Mouse (Mus musculus): Measurements from ENCODE around the gene Igflr1. TPM values are rescaled to one million over a fixed set of nuclear protein-coding genes. Genes with fewer than 3 reads are reported as not detected.
A peak's percentile ranks its signal among the peaks of the same experiment; 100 is the strongest.

Gene Igflr1
- polyA plus RNA-seq, 1 experiment from 2014 or later = 4.1 TPM

GRCm38 (mm10) chr7:30589435-30590301 lies 24.4 kb downstream of the Igflr1 start:
- peak overlapping the region; percentile 81 for H3K27ac ChIP-seq (ENCODE audit: low read depth, low read length)
- peak; percentile 64 for ATAC-seq (ENCODE audit: low FRiP score)
- H3K4me1 ChIP-seq (ENCODE audit: control insufficient read depth, insufficient read depth, low read length) = peaks cover 17% of the 10 kb centered on the region
- H3K27me3 ChIP-seq (ENCODE audit: control insufficient read depth, insufficient read depth, low read length) = no peaks in the 10 kb centered on the region
- peak overlapping the region; percentile 77 for H3K4me2 ChIP-seq
- 33% methylated on average over 39 of the region's 40 CpGs for WGBS
- H3K9ac ChIP-seq (ENCODE audit: low read length) = peak overlapping the region; percentile 71
- peaks cover 12% of the 10 kb centered on the region; the same call in 1 of the 2 replicates for H3K36me3 ChIP-seq (ENCODE audit: control insufficient read depth, insufficient read depth, low read length)
- H3K4me3 ChIP-seq (ENCODE audit: low read depth, low read length) = peak overlapping the region; percentile 96
- DNase-seq (ENCODE audit: low spot score, missing footprints) = peak; percentile 99
- H3K9me3 ChIP-seq (ENCODE audit: control insufficient read depth, low read length) = no peaks in the 10 kb centered on the region

DNA sequence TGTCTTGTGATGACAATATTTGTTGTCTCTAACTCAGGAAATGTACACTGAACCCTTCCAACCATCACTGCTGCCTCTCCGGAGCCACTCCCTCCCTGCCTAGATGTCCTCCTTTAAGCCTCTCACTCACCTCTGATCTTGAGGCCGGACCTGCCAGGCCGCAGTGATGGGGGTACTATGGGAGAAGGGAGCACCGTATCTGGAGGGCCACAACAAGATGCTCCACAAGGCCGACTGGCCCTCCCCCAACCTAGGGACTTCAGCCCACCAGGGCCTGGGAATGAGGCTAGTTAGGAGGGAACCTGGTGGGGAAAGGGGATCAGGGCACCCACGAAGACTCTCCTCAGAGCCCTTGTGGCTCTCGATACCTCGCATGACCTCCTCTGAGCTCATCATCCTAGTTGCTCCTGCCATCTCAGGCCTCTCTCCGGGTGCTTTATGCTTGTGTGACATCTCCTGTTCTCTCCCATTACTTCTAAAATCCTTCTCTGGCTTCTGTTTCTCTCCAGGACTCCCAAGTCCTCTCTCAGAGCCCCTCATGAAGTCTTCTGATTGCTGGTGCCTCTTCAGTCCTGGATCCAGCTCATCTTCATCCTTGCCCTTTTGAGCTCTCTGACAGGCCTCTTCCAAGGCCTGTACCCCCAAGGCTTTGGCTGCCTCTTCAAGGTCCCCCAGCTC lies 25.8 kb downstream of the Igflr1 start:
- H3K27ac ChIP-seq (ENCODE audit: low read depth, low read length) = no peak overlapping the region
- 87% methylated on average over 9 of the region's 9 CpGs for WGBS
- no peak overlapping the region for H3K9ac ChIP-seq (ENCODE audit: low read length)
- no peak for DNase-seq (ENCODE audit: low spot score, missing footprints)
- H3K36me3 ChIP-seq (ENCODE audit: control insufficient read depth, insufficient read depth, low read length) = peaks cover 6% of the 10 kb centered on the region; the same call in 1 of the 2 replicates
- H3K9me3 ChIP-seq (ENCODE audit: control insufficient read depth, low read length) = no peaks in the 10 kb centered on the region
- peaks cover 17% of the 10 kb centered on the region for H3K4me1 ChIP-seq (ENCODE audit: control insufficient read depth, insufficient read depth, low read length)
- no peak overlapping the region for H3K4me2 ChIP-seq
- ATAC-seq (ENCODE audit: low FRiP score) = no peak
- H3K27me3 ChIP-seq (ENCODE audit: control insufficient read depth, insufficient read depth, low read length) = no peaks in the 10 kb centered on the region
- no peak overlapping the region for H3K4me3 ChIP-seq (ENCODE audit: low read depth, low read length)

DNA sequence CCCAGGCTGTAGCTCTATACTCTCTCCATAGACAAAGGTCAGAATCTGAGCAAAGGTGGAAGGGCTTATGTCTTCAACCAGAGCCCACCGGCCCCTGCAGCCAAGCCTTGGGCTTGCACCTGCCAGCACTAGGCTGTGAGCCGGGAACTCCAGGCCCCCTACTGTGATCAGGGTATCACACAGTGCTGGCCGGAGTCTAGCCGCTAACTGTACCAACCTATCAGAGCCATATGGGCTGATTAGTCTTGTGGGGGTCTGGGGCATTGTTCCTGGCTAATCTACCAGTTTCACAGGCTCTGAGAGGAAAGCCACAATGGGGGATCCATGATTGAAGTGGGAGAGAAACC lies 26.4 kb downstream of the Igflr1 start:
- no peaks in the 10 kb centered on the region for H3K27me3 ChIP-seq (ENCODE audit: control insufficient read depth, insufficient read depth, low read length)
- peaks cover 17% of the 10 kb centered on the region for H3K4me1 ChIP-seq (ENCODE audit: control insufficient read depth, insufficient read depth, low read length)
- 39% methylated on average over 4 of the region's 4 CpGs for WGBS
- H3K36me3 ChIP-seq (ENCODE audit: control insufficient read depth, insufficient read depth, low read length) = peaks cover 1% of the 10 kb centered on the region; the same call in 1 of the 2 replicates
- H3K4me2 ChIP-seq = no peak overlapping the region
- H3K9me3 ChIP-seq (ENCODE audit: control insufficient read depth, low read length) = no peaks in the 10 kb centered on the region
- DNase-seq (ENCODE audit: low spot score, missing footprints) (no peak), ATAC-seq (ENCODE audit: low FRiP score) (no peak)
- no peak overlapping the region for H3K27ac ChIP-seq (ENCODE audit: low read depth, low read length)
- no peak overlapping the region for H3K4me3 ChIP-seq (ENCODE audit: low read depth, low read length)
- no peak overlapping the region for H3K9ac ChIP-seq (ENCODE audit: low read length)

DNA sequence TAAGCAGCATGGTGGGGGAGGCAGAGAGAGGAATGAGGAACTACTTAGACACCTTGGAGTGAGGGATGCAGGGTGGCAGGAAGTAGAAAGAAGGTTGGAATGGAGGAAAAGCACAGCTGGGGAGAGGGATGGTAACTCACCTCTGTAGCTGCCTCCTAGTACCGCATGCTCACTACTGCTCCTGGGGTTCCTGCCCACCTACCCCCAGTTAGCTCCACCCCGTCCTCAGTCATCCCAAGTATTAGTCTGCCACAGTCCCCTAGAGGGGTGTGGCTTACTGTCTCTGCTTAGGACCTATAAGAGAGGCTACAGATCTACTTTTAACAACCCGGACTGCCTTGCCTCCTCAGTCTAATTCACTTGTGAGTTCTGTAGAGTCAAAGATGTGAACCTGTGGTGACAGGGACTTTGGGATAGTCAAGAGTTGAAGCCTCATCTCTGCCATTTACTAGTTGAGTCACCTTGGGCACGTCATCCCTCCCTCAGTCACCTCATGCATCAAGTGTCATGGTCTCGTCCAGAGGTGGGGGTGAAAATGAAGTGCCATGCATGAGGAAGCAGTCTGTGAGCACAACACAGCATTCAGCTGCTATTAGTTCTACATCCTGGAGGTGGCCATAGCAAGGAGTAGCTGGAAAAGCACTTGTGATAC lies 27.7 kb downstream of the Igflr1 start:
- 65% methylated on average over 5 of the region's 5 CpGs for WGBS
- Histone ChIP-seq H3K27ac (ENCODE audit: low read depth, low read length) (no peak overlapping the region), H3K4me1 (ENCODE audit: control insufficient read depth, insufficient read depth, low read length) (peaks cover 5% of the 10 kb centered on the region; the same call in 1 of the 2 replicates), H3K4me2 (no peak overlapping the region), H3K9ac (ENCODE audit: low read length) (no peak overlapping the region), H3K4me3 (ENCODE audit: low read depth, low read length) (no peak overlapping the region), H3K36me3 (ENCODE audit: control insufficient read depth, insufficient read depth, low read length) (no peaks in the 10 kb centered on the region), H3K27me3 (ENCODE audit: control insufficient read depth, insufficient read depth, low read length) (no peaks in the 10 kb centered on the region), H3K9me3 (ENCODE audit: control insufficient read depth, low read length) (no peaks in the 10 kb centered on the region)
- peak; percentile 62 for DNase-seq (ENCODE audit: low spot score, missing footprints)
- ATAC-seq (ENCODE audit: low FRiP score) = no peak

DNA sequence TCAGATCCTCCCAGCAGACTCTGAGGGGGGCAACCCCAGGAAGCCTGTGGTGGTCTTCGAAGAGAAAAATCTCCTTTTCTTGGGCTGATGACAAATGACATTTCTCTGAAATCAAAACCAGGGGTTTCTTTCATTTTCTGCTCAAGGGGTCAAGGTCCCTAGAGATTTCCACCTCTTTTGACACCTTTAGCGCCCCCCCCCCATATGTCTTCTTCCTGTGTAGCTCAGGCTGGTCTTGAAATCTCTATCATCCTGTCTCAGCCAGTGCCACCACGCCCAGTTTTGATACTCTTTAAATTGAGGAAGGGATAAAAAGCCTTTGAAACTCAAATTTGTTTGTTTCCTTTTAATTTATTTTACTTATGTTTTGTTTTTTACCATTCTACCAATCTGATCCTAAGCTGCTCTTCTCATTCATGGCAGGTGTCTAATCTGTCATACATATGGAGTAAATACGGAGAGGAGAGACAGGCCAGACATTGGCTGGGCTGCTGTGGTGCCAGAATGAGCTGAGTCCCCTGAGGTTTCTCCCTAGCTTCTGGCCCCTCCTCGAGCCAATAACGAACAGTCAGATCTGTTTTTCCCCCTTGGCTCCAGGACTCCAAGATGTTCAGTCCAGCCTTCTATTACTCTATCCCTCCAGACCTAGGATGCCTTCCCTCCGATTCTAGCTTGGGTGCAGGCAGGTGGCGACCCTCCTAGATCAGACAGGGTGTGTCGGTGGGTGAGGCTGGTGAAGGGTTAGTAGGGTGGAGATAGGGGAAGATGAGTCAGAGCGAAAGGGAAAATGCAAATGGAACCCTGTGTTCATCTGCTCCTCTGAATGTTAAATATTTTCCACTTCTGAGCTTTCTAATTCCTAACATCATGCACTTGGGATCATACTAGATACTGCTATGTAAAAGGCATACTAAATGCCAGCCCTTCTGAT lies 28.6 kb downstream of the Igflr1 start:
- no peak overlapping the region for H3K9ac ChIP-seq (ENCODE audit: low read length)
- 79% methylated on average over 10 of the region's 10 CpGs for WGBS

DNA sequence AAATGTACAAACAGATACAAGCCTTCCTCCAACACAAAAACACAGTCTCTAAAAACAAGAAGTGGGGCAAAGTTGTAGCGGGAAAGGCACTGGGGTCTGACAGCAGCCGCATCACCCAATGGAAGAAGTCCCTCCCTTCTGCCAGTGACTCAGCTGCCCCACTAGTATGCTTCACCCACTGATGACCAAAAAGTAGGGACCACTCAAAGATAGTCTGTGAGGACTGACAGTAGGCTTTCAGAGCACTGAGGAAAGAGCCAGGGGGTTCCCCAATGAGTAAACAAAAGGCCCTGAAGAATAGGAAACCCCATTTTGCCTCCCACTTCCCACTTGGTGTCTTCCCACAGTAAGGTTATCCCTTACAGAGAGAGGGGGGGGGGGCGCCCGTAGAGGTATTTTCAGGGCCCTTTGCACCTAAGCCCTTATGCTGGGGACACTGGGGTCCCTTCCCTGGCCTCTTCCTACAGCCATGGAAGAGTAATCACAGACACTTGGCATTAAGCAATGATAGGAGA lies 29.3 kb downstream of the Igflr1 start:
- peaks cover 5% of the 10 kb centered on the region; the same call in 1 of the 2 replicates for H3K4me1 ChIP-seq (ENCODE audit: control insufficient read depth, insufficient read depth, low read length)
- H3K27me3 ChIP-seq (ENCODE audit: control insufficient read depth, insufficient read depth, low read length) = no peaks in the 10 kb centered on the region
- H3K36me3 ChIP-seq (ENCODE audit: control insufficient read depth, insufficient read depth, low read length) = no peaks in the 10 kb centered on the region
- no peaks in the 10 kb centered on the region for H3K9me3 ChIP-seq (ENCODE audit: control insufficient read depth, low read length)
- H3K4me2 ChIP-seq = no peak overlapping the region
- no peak overlapping the region for H3K9ac ChIP-seq (ENCODE audit: low read length)
- H3K4me3 ChIP-seq (ENCODE audit: low read depth, low read length) = no peak overlapping the region
- H3K27ac ChIP-seq (ENCODE audit: low read depth, low read length) = no peak overlapping the region
- 73% methylated on average over 4 of the region's 4 CpGs for WGBS
- DNase-seq (ENCODE audit: low spot score, missing footprints) = peak; percentile 12
- no peak for ATAC-seq (ENCODE audit: low FRiP score)

More for the DNA sequence above, 28.6 kb downstream of the Igflr1 start:
- no peak for ATAC-seq (ENCODE audit: low FRiP score)
- peak; percentile 26 for DNase-seq (ENCODE audit: low spot score, missing footprints)
- Histone ChIP-seq H3K27ac (ENCODE audit: low read depth, low read length) (no peak overlapping the region), H3K4me3 (ENCODE audit: low read depth, low read length) (no peak overlapping the region), H3K4me2 (no peak overlapping the region), H3K27me3 (ENCODE audit: control insufficient read depth, insufficient read depth, low read length) (no peaks in the 10 kb centered on the region), H3K4me1 (ENCODE audit: control insufficient read depth, insufficient read depth, low read length) (peaks cover 5% of the 10 kb centered on the region; the same call in 1 of the 2 replicates), H3K9me3 (ENCODE audit: control insufficient read depth, low read length) (no peaks in the 10 kb centered on the region), H3K36me3 (ENCODE audit: control insufficient read depth, insufficient read depth, low read length) (no peaks in the 10 kb centered on the region)

GRCm38 (mm10) chr7:30596093-30596492 lies 30.9 kb downstream of the Igflr1 start:
- H3K36me3 ChIP-seq (ENCODE audit: control insufficient read depth, insufficient read depth, low read length) = no peaks in the 10 kb centered on the region
- no peak overlapping the region for H3K9ac ChIP-seq (ENCODE audit: low read length)
- H3K27me3 ChIP-seq (ENCODE audit: control insufficient read depth, insufficient read depth, low read length) = no peaks in the 10 kb centered on the region
- no peaks in the 10 kb centered on the region for H3K9me3 ChIP-seq (ENCODE audit: control insufficient read depth, low read length)
- H3K4me2 ChIP-seq = no peak overlapping the region
- H3K4me1 ChIP-seq (ENCODE audit: control insufficient read depth, insufficient read depth, low read length) = no peaks in the 10 kb centered on the region
- ATAC-seq (ENCODE audit: low FRiP score) (no peak), DNase-seq (ENCODE audit: low spot score, missing footprints) (no peak)
- WGBS = 85% methylated on average over 5 of the region's 5 CpGs
- no peak overlapping the region for H3K4me3 ChIP-seq (ENCODE audit: low read depth, low read length)
- no peak overlapping the region for H3K27ac ChIP-seq (ENCODE audit: low read depth, low read length)

DNA sequence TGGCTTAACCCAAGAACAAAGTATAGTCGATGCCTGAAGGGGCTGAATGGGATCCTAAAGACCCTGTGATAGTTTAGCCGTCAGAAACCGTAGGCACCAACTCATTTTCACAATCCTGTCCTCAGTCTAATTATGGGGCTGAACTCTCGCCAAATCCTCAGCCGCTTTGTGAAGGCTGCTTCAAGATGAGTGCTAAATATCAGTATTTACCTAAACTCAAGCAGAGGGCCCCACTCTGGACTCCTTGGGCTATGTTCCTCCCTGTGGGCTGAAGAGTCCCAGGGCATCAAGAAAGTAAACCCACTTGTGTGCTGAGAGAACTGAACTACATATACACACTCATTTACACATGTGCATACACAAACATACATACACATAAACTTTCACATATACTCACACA lies 31.6 kb downstream of the Igflr1 start:
- H3K36me3 ChIP-seq (ENCODE audit: control insufficient read depth, insufficient read depth, low read length) = no peaks in the 10 kb centered on the region
- DNase-seq (ENCODE audit: low spot score, missing footprints) (peak; percentile 26), ATAC-seq (ENCODE audit: low FRiP score) (no peak)
- H3K4me1 ChIP-seq (ENCODE audit: control insufficient read depth, insufficient read depth, low read length) = no peaks in the 10 kb centered on the region
- WGBS = 80% methylated on average over 5 of the region's 5 CpGs
- H3K9me3 ChIP-seq (ENCODE audit: control insufficient read depth, low read length) = no peaks in the 10 kb centered on the region
- no peak overlapping the region for H3K9ac ChIP-seq (ENCODE audit: low read length)
- H3K27ac ChIP-seq (ENCODE audit: low read depth, low read length) = no peak overlapping the region
- H3K4me2 ChIP-seq = no peak overlapping the region
- H3K4me3 ChIP-seq (ENCODE audit: low read depth, low read length) = no peak overlapping the region
- no peaks in the 10 kb centered on the region for H3K27me3 ChIP-seq (ENCODE audit: control insufficient read depth, insufficient read depth, low read length)
